Mouse (Mus musculus): Measurements from ENCODE around the gene Ass1. TPM values are rescaled to one million over a fixed set of nuclear protein-coding genes. Genes with fewer than 3 reads are reported as not detected.
A peak's percentile ranks its signal among the peaks of the same experiment; 100 is the strongest.
"Not testable (repeated sequence)": the region's sequence is repeated elsewhere in the genome, so short reads cannot be mapped to it uniquely, and the experiment has no call there.

Gene Ass1
- total RNA-seq, 1 experiment, result 154 TPM

GRCm38 (mm10) chr2:31547726-31548125 lies 77.7 kb downstream of the Ass1 start:
- no peak for DNase-seq (ENCODE audit: low read depth, low spot score)
- no peak overlapping the region for H3K27ac ChIP-seq (ENCODE audit: insufficient read depth, low read depth, low read length, poor library complexity, severe bottlenecking)
- H3K4me1 ChIP-seq (ENCODE audit: control insufficient read depth in 2 of 2, insufficient read depth in 2 of 2, low read length in 2 of 2, poor library complexity in 1 of 2), result peaks cover 10 to 19% of the 10 kb centered on the region in 2 experiments; a peak in 3 of 4 replicates
- H3K36me3 ChIP-seq (ENCODE audit: control insufficient read depth, insufficient read depth, low read length, poor library complexity, severe bottlenecking), result no peaks in the 10 kb centered on the region
- no peaks in the 10 kb centered on the region for H3K9me3 ChIP-seq (ENCODE audit: control insufficient read depth, insufficient read depth, low read depth, low read length)
- H3K9ac ChIP-seq (ENCODE audit: insufficient read depth, low read depth, low read length, poor library complexity, severe bottlenecking), result no peak overlapping the region
- no peak overlapping the region for H3K4me3 ChIP-seq (ENCODE audit: insufficient read depth in 1 of 2, low read depth in 1 of 2, low read length in 2 of 2, poor library complexity in 1 of 2, severe bottlenecking in 1 of 2)
- TF ChIP-seq CHD2 (IDR thresholded peaks at IDR 0.05; ENCODE audit: low read depth, low read length), result no peak
- no peak for TF ChIP-seq HCFC1 (IDR thresholded peaks at IDR 0.05; ENCODE audit: borderline replicate concordance, insufficient read depth, low read length)
- TF ChIP-seq ZC3H11A (IDR thresholded peaks at IDR 0.05; ENCODE audit: borderline replicate concordance, low read depth, low read length), result no peak
- TF ChIP-seq ZNF384 (IDR thresholded peaks at IDR 0.05; ENCODE audit: low read depth, low read length), result no peak
- TF ChIP-seq MAFK (IDR thresholded peaks at IDR 0.05; ENCODE audit: insufficient read depth, low read depth, low read length), result no peak
- in situ Hi-C loops (cut with MboI; ENCODE audit: low sequenced_read_pairs in 2 of 2, unreplicated experiment in 2 of 2), result no loop called here

GRCm38 (mm10) chr2:31550503-31550902 lies 80.5 kb downstream of the Ass1 start:
- Histone ChIP-seq H3K9me3 (ENCODE audit: control insufficient read depth, insufficient read depth, low read depth, low read length) (no peaks in the 10 kb centered on the region), H3K36me3 (ENCODE audit: control insufficient read depth, insufficient read depth, low read length, poor library complexity, severe bottlenecking) (no peaks in the 10 kb centered on the region), H3K9ac (ENCODE audit: insufficient read depth, low read depth, low read length, poor library complexity, severe bottlenecking) (no peak overlapping the region), H3K27ac (ENCODE audit: insufficient read depth, low read depth, low read length, poor library complexity, severe bottlenecking) (no peak overlapping the region; the same call in 1 of the 2 replicates), H3K4me1 (ENCODE audit: control insufficient read depth in 2 of 2, insufficient read depth in 2 of 2, low read length in 2 of 2, poor library complexity in 1 of 2) (peaks cover 4 to 12% of the 10 kb centered on the region in 2 experiments; a peak in 1 of 4 replicates), H3K4me3 (ENCODE audit: insufficient read depth in 1 of 2, low read depth in 1 of 2, low read length in 2 of 2, poor library complexity in 1 of 2, severe bottlenecking in 1 of 2) (peak overlapping the region; percentile 29 to 35; a peak in 2 of 4 replicates)
- DNase-seq (ENCODE audit: low read depth, low spot score), result no peak
- in situ Hi-C loops (cut with MboI; ENCODE audit: low sequenced_read_pairs in 2 of 2, unreplicated experiment in 2 of 2), result no loop called here
- peak; percentile 77 for TF ChIP-seq CHD2 (IDR thresholded peaks at IDR 0.05; ENCODE audit: low read depth, low read length)
- no peak for TF ChIP-seq MAFK (IDR thresholded peaks at IDR 0.05; ENCODE audit: insufficient read depth, low read depth, low read length)
- no peak for TF ChIP-seq ZC3H11A (IDR thresholded peaks at IDR 0.05; ENCODE audit: borderline replicate concordance, low read depth, low read length)
- peak; percentile 97 for TF ChIP-seq HCFC1 (IDR thresholded peaks at IDR 0.05; ENCODE audit: borderline replicate concordance, insufficient read depth, low read length)

DNA sequence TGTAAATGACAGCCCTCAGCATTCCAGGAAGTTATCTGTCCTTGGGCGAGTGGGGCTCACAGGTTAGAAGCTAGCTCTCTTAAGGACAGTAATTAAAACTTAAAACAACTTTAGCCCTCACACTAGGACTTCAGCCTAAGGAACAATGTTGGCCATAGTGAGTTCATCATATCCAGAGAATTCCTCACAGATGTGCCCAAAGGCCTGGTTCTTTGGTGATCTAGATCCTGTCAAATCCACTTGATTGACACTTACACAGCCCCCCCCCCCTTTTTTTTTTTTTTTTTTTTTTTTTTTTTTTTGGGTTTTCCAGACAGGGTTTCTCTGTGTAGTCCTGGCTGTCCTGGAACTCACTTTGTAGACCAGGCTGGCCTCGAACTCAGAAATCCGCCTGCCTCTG lies 81.3 kb downstream of the Ass1 start:
- H3K9me3 ChIP-seq (ENCODE audit: control insufficient read depth, insufficient read depth, low read depth, low read length); H3K27ac ChIP-seq (ENCODE audit: insufficient read depth, low read depth, low read length, poor library complexity, severe bottlenecking); in situ Hi-C loops (cut with MboI; ENCODE audit: low sequenced_read_pairs in 2 of 2, unreplicated experiment in 2 of 2); DNase-seq (ENCODE audit: low read depth, low spot score); H3K4me3 ChIP-seq (ENCODE audit: insufficient read depth in 1 of 2, low read depth in 1 of 2, low read length in 2 of 2, poor library complexity in 1 of 2, severe bottlenecking in 1 of 2); H3K36me3 ChIP-seq (ENCODE audit: control insufficient read depth, insufficient read depth, low read length, poor library complexity, severe bottlenecking); H3K9ac ChIP-seq (ENCODE audit: insufficient read depth, low read depth, low read length, poor library complexity, severe bottlenecking); H3K4me1 ChIP-seq (ENCODE audit: control insufficient read depth in 2 of 2, insufficient read depth in 2 of 2, low read length in 2 of 2, poor library complexity in 1 of 2): not testable (repeated sequence)
- peak; percentile 81 for TF ChIP-seq ZNF384 (IDR thresholded peaks at IDR 0.05; ENCODE audit: low read depth, low read length)

DNA sequence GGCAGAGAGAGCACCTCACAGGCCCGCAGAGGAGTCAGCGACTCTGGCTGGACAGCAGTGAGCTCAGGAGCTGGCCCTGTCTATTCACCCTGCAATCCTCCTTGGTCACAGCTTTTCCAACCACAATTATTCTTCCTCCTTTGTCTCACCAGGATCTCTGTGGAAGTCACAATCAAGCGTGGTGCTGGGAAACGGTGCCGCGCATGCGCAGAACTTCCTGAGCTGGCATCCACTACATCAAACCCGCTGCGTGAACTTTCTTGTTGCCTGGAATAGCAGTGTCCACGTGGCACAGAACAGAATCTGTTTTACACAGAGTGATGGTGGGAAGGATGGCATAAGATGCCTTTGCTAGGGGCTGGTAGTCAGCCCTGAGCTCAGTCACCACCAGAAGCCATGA lies 82.0 kb downstream of the Ass1 start:
- no peaks in the 10 kb centered on the region for H3K36me3 ChIP-seq (ENCODE audit: control insufficient read depth, insufficient read depth, low read length, poor library complexity, severe bottlenecking)
- TF ChIP-seq HCFC1 (IDR thresholded peaks at IDR 0.05; ENCODE audit: borderline replicate concordance, insufficient read depth, low read length) (no peak), ZC3H11A (IDR thresholded peaks at IDR 0.05; ENCODE audit: borderline replicate concordance, low read depth, low read length) (no peak), MAFK (IDR thresholded peaks at IDR 0.05; ENCODE audit: insufficient read depth, low read depth, low read length) (no peak), CHD2 (IDR thresholded peaks at IDR 0.05; ENCODE audit: low read depth, low read length) (no peak), ZNF384 (IDR thresholded peaks at IDR 0.05; ENCODE audit: low read depth, low read length) (no peak)
- H3K4me3 ChIP-seq (ENCODE audit: insufficient read depth in 1 of 2, low read depth in 1 of 2, low read length in 2 of 2, poor library complexity in 1 of 2, severe bottlenecking in 1 of 2), result no peak overlapping the region
- H3K4me1 ChIP-seq (ENCODE audit: control insufficient read depth in 2 of 2, insufficient read depth in 2 of 2, low read length in 2 of 2, poor library complexity in 1 of 2), result peaks cover 0 to 7% of the 10 kb centered on the region in 2 experiments; a peak in 1 of 4 replicates
- H3K9ac ChIP-seq (ENCODE audit: insufficient read depth, low read depth, low read length, poor library complexity, severe bottlenecking), result no peak overlapping the region; the same call in 1 of the 2 replicates
- in situ Hi-C loops (cut with MboI; ENCODE audit: low sequenced_read_pairs in 2 of 2, unreplicated experiment in 2 of 2), result no loop called here
- DNase-seq (ENCODE audit: low read depth, low spot score), result no peak
- no peaks in the 10 kb centered on the region for H3K9me3 ChIP-seq (ENCODE audit: control insufficient read depth, insufficient read depth, low read depth, low read length)
- H3K27ac ChIP-seq (ENCODE audit: insufficient read depth, low read depth, low read length, poor library complexity, severe bottlenecking), result no peak overlapping the region

- Histone ChIP-seq H3K36me3 (ENCODE audit: control insufficient read depth, insufficient read depth, low read length, poor library complexity, severe bottlenecking) (no peaks in the 10 kb centered on the region), H3K4me3 (ENCODE audit: insufficient read depth in 1 of 2, low read depth in 1 of 2, low read length in 2 of 2, poor library complexity in 1 of 2, severe bottlenecking in 1 of 2) (no peak overlapping the region), H3K4me1 (ENCODE audit: control insufficient read depth in 2 of 2, insufficient read depth in 2 of 2, low read length in 2 of 2, poor library complexity in 1 of 2) (peaks cover 0 to 7% of the 10 kb centered on the region in 2 experiments; a peak in 1 of 4 replicates), H3K27ac (ENCODE audit: insufficient read depth, low read depth, low read length, poor library complexity, severe bottlenecking) (no peak overlapping the region), H3K9me3 (ENCODE audit: control insufficient read depth, insufficient read depth, low read depth, low read length) (no peaks in the 10 kb centered on the region), H3K9ac (ENCODE audit: insufficient read depth, low read depth, low read length, poor library complexity, severe bottlenecking) (no peak overlapping the region)
- no peak for DNase-seq (ENCODE audit: low read depth, low spot score)
- TF ChIP-seq MAFK (IDR thresholded peaks at IDR 0.05; ENCODE audit: insufficient read depth, low read depth, low read length) (no peak), ZC3H11A (IDR thresholded peaks at IDR 0.05; ENCODE audit: borderline replicate concordance, low read depth, low read length) (no peak), CHD2 (IDR thresholded peaks at IDR 0.05; ENCODE audit: low read depth, low read length) (no peak), ZNF384 (IDR thresholded peaks at IDR 0.05; ENCODE audit: low read depth, low read length) (no peak), HCFC1 (IDR thresholded peaks at IDR 0.05; ENCODE audit: borderline replicate concordance, insufficient read depth, low read length) (no peak)
- in situ Hi-C loops (cut with MboI; ENCODE audit: low sequenced_read_pairs in 2 of 2, unreplicated experiment in 2 of 2), result no loop called here
Observed at GRCm38 (mm10) chr2:31554619-31555018, 84.6 kb downstream of the Ass1 start.

Other genes starting within 250 kb of the Ass1 start
- 5.1 and 8.9 TPM in 2 replicates for gene Ncs1, start 224.4 kb upstream of the Ass1 start, total RNA-seq (2012; rRNA removed)
- gene Hmcn2, start 155.8 kb upstream of the Ass1 start, total RNA-seq (2012; rRNA removed), result 4.9 and 10.2 TPM in 2 replicates
- gene Fubp3, start 102.4 kb downstream of the Ass1 start, total RNA-seq (2012; rRNA removed), result 76.0 and 94.4 TPM in 2 replicates
- 0.13 TPM in 1 of 2 replicates, not detected in the other for gene Prdm12, start 169.8 kb downstream of the Ass1 start, total RNA-seq (2012; rRNA removed)
- gene Exosc2, start 200.5 kb downstream of the Ass1 start, total RNA-seq (2012; rRNA removed), result 103 and 105 TPM in 2 replicates
- 39.9 and 41.9 TPM in 2 replicates for gene Abl1, start 218.2 kb downstream of the Ass1 start, total RNA-seq (2012; rRNA removed)

Measured in ES-E14 (cell line).